Mouse (Mus musculus): Measurements from ENCODE around the gene Sept9.

Gene Sept9

DNA sequence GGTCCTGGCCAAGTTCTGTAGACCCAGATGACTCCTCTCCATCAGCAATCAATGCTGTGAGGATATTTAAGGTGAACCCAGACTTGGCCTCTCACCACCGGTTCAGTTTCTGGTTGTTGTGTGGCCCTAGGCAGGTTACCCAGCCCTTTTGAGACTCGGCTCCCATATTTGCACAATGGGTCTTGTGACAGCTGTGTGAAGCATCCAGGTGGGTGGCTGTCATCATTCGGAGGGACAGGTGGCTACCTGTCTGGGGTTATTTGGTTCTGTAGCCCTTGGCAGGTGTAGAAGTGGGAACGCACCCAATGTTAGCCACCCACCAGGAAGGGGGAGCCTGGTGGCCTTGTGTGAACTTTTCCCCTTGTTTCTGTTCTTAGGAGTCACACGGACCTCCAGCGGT is 19.0 kb downstream of the Sept9 start:
- no peak for DNase-seq (ENCODE audit: extremely low spot score, low read depth, low spot score)

DNA sequence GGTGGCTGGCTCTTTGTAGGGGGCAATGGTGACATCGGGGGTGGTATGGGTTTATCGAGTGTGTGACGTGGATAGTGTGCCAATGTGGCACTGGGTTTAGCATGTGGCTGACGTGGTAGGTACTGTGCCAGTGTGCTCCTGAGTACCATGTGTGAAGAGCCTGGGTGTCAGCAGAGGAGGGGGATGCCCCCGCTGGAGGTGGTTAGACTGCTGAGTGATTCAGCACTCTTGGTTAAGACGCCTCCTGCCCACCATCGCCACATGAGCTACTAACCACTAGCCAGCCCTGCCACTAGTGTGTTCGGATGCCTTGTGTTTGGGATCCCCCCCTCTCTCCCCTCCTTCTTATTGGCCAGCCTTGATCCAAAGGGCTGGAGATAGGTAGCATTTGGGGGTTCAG is 21.3 kb downstream of the Sept9 start:
- DNase-seq (ENCODE audit: extremely low spot score, low read depth, low spot score), result no peak

DNA sequence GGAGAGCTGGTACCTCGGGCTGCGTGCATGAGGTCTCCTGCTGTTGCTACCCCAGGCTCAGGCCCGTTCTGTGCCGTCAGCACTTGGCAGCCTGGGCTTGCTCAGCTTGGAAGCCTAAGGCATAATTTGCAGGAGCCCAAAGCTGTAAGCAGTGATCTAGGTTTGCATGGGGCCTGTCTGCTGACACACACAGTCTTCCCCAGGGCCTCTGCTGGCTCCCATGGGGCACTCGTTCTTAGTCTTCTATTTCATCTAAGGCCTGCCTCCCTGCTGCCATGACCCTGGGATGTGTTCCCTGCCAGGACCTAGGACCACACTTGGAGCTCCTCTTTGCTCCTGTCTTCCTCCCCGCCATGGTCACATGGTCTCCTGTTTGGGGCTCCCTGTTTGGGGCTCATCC is 21.7 kb downstream of the Sept9 start:
- DNase-seq (ENCODE audit: extremely low spot score, low read depth, low spot score), result no peak

DNA sequence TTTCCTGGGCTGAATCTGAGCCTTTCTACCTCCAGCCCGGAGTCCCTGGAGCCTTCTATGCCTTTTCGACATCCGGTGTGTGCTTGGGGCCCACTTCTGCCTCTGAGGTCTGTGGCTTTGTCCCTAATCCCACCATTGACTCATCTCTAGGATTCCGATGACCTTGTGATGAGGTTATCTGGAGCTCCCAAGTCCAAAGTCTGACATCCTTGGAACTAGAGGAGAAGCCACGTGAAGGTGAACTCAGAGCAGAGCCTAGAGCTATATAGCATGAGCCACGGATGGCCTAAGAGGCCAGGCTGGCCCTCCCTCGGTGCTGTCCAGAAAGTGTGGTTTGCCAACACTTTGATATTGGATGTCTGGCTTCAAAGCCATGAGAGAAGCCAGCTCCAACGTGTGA is 23.4 kb downstream of the Sept9 start:
- DNase-seq (ENCODE audit: extremely low spot score, low read depth, low spot score), result no peak

DNA sequence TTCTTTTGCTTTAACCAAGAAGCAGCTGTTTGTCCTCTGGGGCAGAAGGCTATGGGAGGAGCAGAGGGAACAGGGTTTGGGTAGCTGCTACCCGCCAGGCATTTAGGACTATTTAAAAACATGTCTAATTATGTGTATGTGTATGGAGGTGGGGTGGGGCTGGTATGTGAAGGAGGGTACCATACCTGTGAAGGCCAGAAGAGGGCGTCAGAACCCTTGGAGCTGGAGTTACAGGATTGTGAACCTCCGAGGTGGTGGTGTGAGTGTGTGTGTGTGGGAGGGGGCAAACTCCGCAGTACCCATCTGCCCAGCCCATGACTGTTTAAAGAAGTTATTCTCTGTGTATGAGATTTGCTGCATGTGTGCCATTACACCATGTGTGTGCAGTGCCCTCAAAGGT is 25.3 kb downstream of the Sept9 start:
- DNase-seq (ENCODE audit: extremely low spot score, low read depth, low spot score), result no peak

DNA sequence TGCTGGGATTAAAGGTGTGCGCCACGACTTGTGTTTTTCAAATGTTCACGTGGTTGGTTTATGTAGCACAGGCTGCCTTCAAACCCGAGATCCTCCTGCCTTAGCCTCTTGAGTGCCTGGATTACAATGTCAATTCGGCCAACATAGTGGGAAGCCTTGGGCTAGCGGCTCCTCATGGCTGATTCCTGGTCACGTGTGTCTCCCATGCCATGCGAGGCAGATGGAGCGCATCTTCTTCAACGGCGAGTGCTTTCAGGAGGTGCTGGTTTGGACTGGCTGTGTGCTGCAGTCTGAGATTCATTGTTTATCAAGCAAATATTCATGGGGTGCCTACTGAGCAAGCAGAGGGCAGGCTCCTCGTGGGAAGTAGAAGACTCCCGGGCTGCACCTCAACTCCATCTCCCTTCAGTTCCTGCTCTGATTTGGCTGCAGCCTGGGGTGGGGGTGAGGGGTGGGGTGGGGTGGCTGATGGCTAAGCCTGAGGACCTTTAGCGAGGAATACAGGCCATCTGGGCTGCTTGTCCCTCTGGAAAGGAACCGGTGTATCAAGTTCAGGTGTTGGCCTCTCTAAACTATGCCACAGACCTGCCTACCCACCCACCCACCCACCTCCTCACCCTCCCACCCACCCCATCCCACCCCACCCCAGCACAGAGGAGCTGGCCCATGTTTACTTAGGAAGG is 26.2 kb downstream of the Sept9 start:
- DNase-seq (ENCODE audit: extremely low spot score, low read depth, low spot score), result no peak

DNA sequence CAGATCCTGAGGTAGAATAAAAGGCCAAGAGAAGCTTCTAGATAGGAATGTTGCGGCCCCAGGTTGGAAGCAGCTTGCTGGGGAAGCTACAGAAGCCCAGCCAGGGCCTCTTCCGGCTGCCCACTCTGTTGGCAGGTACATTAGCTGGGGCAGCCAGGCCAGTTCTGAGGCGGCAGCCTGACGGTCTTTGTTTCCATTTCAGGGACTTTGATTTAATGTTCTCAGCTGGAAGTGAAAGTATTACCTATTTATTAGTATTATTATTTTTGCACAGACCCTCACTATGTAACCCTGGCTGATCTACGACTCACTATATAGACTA is 26.7 kb downstream of the Sept9 start:
- no peak for DNase-seq (ENCODE audit: extremely low spot score, low read depth, low spot score)

DNA sequence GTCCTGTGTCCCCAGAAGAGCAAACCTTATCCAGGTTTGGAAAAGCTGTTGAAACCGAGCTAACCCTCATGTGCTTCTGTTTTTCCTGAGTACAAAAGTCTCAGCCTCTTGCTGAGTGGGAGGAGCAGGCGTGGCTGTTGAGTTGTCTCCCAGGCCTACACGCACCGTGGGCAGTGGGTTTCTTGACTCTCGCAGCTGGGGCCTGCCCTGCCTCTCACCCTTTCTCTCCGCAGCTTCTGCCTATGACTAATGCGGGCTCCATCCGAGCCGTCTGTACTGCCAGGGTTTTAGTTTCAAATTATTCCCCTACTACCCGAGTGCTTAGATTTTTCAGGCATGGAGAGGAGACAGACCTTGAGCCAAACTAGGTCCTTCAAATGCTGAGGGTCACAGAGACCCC is 28.7 kb downstream of the Sept9 start:
- no peak for DNase-seq (ENCODE audit: extremely low spot score, low read depth, low spot score)

DNA sequence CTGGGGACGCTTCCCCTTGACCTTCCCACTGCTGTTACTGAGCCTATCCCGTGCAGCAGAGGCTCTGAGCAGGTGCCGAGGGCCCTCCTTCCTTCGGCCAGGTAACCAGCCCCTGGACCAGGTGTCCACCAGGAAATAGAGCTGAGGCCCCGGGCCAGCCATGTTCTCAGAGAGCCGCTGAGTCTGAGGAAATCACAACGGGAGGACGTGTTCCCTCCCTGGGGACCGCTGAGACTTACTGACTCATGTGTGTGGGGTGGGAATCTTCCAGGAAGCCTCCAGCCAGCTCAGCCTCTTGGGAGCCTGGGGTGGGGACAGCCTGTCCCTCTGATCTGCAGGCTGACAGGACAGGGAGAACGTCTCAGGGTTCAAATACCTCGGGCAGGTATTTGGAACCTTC is 32.1 kb downstream of the Sept9 start:
- no peak for DNase-seq (ENCODE audit: extremely low spot score, low read depth, low spot score)

DNA sequence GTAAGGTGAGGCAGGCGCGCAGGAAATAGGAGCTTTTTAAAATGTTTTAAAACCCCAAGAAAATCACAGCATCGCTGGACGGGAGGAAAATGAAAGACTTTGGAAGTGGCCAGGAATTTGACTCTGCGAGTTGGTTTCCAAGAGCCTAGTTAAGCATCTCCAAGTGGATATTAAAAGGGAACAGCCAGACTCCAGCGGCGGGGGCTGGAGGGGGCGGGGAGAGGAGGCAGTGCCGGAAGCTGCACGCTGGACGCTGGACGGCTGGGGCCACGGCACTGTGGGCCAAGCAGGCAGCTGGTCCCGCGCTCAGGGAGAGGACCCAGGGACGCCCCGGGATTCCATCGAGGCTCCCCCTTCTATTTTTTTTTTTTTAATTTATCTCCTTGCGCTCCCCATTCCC is 32.6 kb downstream of the Sept9 start:
- DNase-seq (ENCODE audit: extremely low spot score, low read depth, low spot score), result no peak

DNA sequence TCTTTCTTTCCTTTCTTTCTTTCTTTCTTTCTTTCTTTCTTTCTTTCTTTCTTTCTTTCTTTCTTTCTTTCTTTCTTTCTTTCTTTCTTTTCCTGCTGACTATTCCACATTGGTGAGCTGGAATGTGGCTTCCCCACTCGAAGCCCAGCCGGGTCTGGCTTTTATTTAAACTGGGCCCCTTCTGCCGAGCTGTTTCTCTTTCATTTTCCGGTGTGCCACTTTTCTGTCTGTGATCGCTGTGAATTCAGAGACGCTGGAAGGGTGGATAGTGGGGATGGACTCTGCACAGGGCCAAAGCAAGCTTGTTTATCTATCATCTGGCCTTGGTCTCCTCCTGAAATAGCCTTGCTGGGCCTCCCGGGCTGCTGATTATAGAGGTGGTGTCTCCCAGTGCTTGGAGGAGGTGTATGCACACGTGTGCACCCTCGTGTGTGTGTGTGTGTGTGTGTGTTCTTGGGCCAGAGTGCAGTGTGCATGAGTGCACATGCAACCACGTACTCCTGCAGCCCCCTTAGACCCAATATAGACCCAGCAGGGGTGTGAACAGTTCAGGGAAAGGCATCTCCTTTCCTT is 33.5 kb downstream of the Sept9 start:
- no peak for DNase-seq (ENCODE audit: extremely low spot score, low read depth, low spot score)

DNA sequence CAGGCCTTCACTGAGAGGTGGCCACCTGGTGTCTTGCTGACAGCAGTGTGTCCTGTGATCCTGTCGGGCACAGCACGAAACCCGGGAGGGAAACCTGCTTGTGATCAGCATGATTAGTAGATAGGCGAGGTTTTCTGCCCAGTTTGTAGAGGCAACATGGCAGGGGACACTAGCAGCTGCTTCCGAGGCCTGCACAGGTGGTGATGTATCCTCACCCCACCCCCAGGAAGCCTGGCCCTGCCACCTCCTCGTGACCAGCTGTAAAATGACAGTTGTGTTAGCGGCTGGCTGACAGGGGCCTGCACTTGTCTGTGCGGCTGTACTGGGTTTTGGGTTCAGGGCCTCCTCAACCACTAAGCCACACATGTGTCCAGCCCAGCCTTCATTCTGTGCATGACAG is 34.4 kb downstream of the Sept9 start:
- DNase-seq (ENCODE audit: extremely low spot score, low read depth, low spot score), result no peak

DNA sequence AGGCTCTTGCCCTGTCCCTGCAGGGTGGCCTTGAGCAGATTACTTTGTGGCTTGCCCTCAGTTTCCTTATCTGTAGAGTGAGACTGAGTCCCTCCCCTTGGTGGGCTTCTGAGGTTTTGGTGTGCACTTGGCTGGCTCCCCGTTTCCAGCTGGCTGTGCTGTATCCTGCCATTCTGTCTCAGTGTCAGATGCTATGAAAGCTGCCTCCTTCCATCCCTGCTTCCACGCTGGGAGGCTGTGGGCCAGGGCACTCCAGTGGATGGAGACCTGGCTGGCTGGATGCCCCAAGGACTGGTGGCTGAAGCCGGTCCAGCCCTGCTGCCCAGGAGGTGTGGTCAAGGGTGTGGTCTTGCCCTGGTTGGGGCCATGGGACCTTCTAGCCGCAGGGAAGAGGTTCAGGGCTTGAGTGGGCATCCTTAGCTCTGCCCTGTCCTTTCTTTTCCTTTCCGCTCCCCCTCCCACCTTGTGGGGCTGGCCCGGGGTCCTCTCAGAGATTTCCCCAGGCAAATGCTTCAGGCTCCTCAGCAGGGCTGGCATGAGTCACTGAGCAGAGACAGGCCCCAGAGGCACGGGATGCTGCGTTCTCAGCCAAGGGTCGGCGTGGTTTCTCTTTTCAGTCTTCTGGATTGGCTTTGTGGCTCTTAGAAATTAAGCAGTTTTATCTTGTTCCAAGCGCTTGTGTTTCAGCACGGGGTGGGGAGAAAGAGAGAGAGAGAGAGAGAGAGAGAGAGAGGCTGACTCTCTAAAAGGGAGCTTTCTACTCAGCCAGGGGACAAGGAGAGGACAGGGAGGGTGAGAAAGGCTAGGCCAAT is 35.8 kb downstream of the Sept9 start:
- no peak for DNase-seq (ENCODE audit: extremely low spot score, low read depth, low spot score)

DNA sequence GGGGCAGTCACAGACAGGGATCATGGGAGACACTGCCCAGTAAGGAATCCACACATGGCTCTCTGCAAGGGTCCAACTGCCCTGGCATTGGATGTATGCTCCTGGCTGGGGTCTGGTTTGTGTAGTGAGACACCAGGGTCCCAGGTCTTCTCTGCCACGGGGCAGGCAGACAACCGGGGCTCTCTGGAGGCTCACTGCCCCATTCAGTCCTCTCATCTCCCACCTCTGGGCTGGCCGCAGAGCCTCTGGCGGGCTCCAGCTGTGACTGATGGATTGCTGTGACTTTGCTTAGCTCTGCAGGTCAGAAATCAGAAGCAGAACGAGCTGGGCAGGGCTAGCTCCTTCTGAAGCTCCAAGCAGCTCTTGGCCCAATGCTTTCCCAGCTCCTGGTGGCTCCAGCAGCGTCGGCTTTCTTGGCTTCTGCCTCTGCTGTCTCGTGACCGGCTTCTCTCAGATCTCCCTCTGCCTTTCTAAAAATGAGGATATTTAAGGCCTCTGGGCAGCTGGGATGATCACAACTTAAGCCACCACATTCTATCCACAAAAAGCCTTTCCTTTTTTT is 36.5 kb downstream of the Sept9 start:
- no peak for DNase-seq (ENCODE audit: extremely low spot score, low read depth, low spot score)

DNA sequence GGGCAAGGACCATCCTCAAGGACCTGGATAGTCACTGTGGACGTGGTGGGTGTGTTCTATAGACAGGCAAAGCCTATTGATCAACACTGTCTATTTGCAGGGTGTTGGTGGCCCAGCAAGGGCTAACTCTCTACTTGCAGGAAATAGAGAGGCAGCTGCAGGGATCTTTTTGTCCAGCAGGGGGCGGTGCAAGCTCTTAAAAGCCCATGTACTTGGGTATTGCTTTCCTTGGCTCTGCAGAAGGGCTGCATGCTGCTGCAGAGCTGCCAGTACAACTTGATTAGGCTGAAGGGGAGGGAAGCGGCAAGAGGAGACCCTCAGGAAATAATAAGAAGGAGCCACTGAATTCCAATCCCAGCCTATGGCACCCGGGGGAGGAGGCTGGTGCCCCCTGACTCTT is 38.7 kb downstream of the Sept9 start:
- peak; percentile 76 for DNase-seq (ENCODE audit: extremely low spot score, low read depth, low spot score)

DNA sequence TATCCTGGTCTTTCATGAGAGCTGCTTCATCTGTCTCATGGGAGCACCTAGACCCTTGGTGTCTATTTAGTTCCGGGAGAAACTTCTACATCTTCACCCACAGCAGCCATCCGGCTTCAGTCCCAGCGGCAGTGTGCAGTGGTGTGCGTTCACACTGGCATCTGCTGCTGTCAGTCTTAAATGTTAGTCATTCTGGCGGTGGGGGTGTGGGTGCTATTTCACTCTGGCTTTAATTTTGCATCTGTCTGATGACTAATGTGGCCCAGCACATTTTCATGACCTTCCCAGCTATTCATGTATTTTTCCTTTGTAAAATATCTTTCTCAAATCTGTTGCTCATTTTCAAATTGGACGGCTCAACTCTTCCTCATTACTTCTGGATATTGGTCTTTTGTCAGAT is 40.2 kb downstream of the Sept9 start:
- no peak for DNase-seq (ENCODE audit: extremely low spot score, low read depth, low spot score)

DNA sequence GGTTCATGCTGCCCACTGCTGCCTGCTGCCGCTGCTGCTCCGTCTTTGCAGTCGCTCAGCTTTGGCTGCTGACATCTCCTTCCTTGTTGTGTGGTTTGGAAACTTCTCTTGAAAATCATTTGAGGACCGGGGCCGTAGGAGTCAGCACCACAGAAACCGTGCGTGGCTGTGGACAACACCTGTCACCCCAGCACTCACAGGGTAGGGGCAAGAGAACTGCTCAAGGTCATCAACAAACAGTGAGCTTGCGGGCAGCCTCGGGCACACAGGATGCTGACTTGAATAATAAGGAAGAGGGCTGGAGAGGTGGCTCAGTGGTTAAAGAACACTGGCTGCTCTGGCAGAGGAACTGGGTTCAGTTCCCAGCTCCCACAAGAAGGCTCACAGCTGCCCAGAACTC is 40.9 kb downstream of the Sept9 start:
- no peak for DNase-seq (ENCODE audit: extremely low spot score, low read depth, low spot score)

DNA sequence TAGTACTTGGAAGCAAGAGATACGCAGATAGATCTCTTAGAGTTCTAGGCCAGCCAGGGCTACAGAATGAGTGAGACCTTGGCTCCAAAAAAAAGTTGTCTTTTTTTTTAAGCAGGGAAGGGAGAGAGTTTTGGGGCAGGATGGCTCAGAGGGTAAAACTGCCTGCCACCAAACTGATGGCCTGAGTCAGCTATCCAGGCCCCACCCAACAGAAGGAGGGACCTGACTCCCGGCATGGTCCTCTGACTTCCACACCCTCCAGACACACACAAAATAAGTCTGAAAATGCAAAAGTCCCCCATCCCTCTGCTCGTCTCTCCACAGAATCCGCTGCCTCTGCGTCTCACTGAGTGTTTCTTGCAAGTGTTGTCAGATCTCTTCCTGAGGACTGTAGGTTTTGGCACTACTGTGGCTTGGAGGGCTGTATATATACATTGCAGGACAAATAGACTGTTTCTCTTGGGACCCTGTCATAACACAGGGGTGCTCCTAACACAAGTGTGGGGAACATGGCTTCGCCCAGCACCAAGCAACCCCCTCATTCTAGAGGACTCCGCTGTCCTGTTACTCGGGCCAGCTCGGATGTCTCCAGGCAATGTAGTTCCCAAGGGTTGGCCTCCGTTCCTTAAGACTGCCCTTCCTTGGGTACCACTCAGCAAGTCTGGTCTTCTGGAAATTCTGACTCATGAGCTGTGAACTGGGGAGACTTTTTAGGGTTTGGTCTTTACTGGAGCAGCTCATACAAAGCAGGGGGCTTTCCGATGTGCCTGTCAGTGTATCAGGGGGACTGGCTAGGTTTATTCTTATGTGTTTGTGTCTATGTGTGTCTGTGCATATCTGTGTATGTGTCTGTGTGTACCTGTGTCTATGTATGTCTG is 41.6 kb downstream of the Sept9 start:
- DNase-seq (ENCODE audit: extremely low spot score, low read depth, low spot score), result no peak

DNA sequence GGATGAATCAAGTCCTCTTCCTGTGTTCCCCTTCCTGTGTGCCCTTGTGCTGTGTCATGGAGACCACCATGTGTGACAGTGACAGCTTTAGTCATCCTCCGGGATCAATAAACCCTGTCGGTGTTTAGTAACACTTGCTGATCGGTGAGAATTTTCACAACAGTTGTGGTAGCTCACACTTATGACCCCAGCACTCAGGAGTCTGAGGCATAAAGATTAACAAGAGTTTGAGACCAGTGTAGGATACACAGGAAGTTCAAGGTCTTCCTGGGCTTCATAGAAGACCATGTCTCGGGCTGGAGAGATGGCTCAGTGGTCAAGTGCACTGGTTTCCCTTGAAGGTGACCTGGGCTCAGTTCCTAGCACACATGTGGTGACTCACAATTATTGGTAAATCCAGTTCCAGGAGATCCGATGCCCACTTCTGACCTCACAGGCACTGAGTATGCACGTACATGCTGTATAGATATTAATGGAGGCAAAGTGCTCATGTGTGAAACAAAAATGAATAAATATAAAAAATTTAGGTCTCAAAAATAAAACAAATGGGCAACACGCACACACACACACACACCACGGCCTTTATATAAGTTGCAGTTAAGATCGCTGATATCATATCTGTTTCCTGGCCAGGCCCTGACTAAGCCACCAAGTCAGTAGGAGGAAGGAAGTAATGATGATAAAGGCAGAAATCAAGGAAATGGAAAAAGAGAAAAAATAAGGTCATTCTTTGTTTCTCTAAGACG is 43.1 kb downstream of the Sept9 start:
- no peak for DNase-seq (ENCODE audit: extremely low spot score, low read depth, low spot score)

DNA sequence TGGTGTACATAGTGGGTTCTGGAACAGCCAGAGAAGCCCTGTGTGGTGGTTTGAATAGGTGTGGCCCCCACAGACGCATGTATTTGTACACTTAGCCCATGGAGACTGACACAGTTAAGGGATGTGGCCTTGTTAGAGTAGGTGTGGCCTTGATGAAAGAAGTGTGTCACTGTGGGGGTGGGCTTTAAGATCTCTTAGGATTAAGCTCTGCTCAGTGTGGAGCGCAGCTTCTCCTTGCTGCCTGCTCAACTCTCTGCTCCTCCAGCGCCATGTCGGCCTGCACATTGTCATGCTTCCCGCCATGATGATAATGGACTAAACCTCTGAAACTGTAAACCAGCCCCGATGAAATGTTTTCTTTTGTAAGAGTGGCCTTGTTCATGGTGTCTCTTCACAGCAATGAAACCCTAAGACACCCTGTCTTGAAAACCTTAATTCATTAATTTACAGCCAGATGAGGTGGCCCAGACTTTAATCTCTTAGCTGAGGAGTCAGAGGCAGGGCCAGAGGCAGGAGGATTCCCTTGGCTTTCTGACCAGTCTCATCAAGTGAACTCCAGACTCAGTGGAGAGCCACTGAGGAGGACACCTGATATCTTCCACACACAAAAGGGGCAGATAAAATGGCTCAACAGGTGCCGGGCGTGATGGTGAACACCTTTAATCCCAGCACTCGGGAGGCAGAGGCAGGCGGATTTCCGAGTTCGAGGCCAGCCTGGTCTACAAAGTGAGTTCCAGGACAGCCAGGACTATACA is 44.3 kb downstream of the Sept9 start:
- DNase-seq (ENCODE audit: extremely low spot score, low read depth, low spot score), result no peak

Data from hindlimb bud, embryonic 11.5 days (tissue).